Mouse (Mus musculus): Measurements from ENCODE around the gene Prkg1.

GRCm38 (mm10) chr19:31369116-31369515, 395.7 kb downstream of the Prkg1 start:
- TF ChIP-seq POLR2A (IDR thresholded peaks at IDR 0.05; ENCODE audit: extremely low read depth, insufficient read depth, low read length) (no peak), CTCF (IDR thresholded peaks at IDR 0.05; ENCODE audit: extremely low read depth, insufficient read depth, low read length) (no peak)
